Mouse (Mus musculus) forebrain, embryonic 14.5 days (tissue): Measurements from ENCODE around the gene Itpr1. TPM values are rescaled to one million over a fixed set of nuclear protein-coding genes. Genes with fewer than 3 reads are reported as not detected.

Experiments used
- ATAC-seq: fragments of 200-750 bp; cut with Nextera tagmentation; 2 replicates; pipeline ENCODE4 v1.8.0; 2017; ENCODE audit warnings: mild to moderate bottlenecking, moderate library complexity
- DNase-seq: peaks from one replicate; pipeline ENCODE4 v3.0.0-alpha.2; 2015; ENCODE audit warnings: low spot score
- H3K27ac ChIP-seq: fragments of 300-500 bp; sonication (generic); 2 replicates; pipeline ENCODE4 v1.5.1; 2014; ENCODE audit warnings: low read depth, mild to moderate bottlenecking, control low read depth, low read length, moderate library complexity
- H3K27me3 ChIP-seq: fragments of 300-500 bp; sonication (generic); replicated peaks from 2 replicates; pipeline ENCODE4 v1.6.1; 2014; ENCODE audit warnings: low read length, control low read depth, mixed read lengths; ENCODE audit not compliant: control insufficient read depth, insufficient read depth
- H3K36me3 ChIP-seq: fragments of 300-500 bp; sonication (generic); 2 replicates; pipeline ENCODE4 v1.6.1; 2014; ENCODE audit warnings: low read length, control low read depth; ENCODE audit not compliant: control insufficient read depth, insufficient read depth
- H3K4me1 ChIP-seq: fragments of 300-500 bp; sonication (generic); 2 replicates; pipeline ENCODE4 v1.6.1; 2014; ENCODE audit warnings: antibody characterized with exemption, low read length, control low read depth; ENCODE audit not compliant: control insufficient read depth, insufficient read depth
- H3K4me2 ChIP-seq: fragments of 300-500 bp; sonication (generic); 2 replicates; pipeline ENCODE4 v1.6.1; 2014; ENCODE audit warnings: mild to moderate bottlenecking, control low read depth, low read length
- H3K4me3 ChIP-seq: fragments of 300-500 bp; sonication (generic); 2 replicates; pipeline ENCODE4 v1.5.1; 2014; ENCODE audit warnings: low read depth, low read length, control low read depth
- H3K9ac ChIP-seq: fragments of 300-500 bp; sonication (generic); 2 replicates; pipeline ENCODE4 v1.6.1; 2014; ENCODE audit warnings: mild to moderate bottlenecking, low read length, control low read depth, moderate library complexity
- H3K9me3 ChIP-seq: fragments of 300-500 bp; sonication (generic); replicated peaks from 2 replicates; pipeline ENCODE4 v1.6.1; 2016; ENCODE audit warnings: low read length, control low read depth, mixed read lengths; ENCODE audit not compliant: control insufficient read depth
- WGBS: fragments of 180-500 bp; shearing (Covaris S2); extraction: QIAGEN DNeasy Blood & Tissue Kit; methylation state at CpG from one replicate; pipeline ENCODE4 v1.1.7; 2014; 5-methylcytosine and 5-hydroxymethylcytosine counted together
- polyA plus RNA-seq: library from polyadenylated mRNA; unstranded; fragments of >200 nt; fragmentation: Nextera tagmentation; extraction: Ambion mirVana; gene quantifications from 2 replicates; pipeline ENCODE4 v1.2.1, GENCODE M21; 2014

The Itpr1 gene
- polyA plus RNA-seq, 1 experiment from 2014 or later, result 5.2 TPM

GRCm38 (mm10) chr6:108379041-108379440 lies 166.1 kb downstream of the Itpr1 start:
- DNase-seq (no peak), ATAC-seq (no peak)
- WGBS, result 89% methylated on average over 3 of the region's 3 CpGs
- Histone ChIP-seq H3K4me1 (no peaks in the 10 kb centered on the region), H3K27me3 (no peaks in the 10 kb centered on the region), H3K4me2 (no peak overlapping the region), H3K4me3 (no peak overlapping the region), H3K36me3 (no peaks in the 10 kb centered on the region), H3K27ac (no peak overlapping the region), H3K9ac (no peak overlapping the region), H3K9me3 (no peaks in the 10 kb centered on the region)

- no peak overlapping the region for H3K9ac ChIP-seq
- H3K4me1 ChIP-seq, result no peaks in the 10 kb centered on the region
- ATAC-seq, result no peak
- no peaks in the 10 kb centered on the region for H3K36me3 ChIP-seq
- no peak overlapping the region for H3K27ac ChIP-seq
- H3K4me3 ChIP-seq, result no peak overlapping the region
- no peaks in the 10 kb centered on the region for H3K9me3 ChIP-seq
- no peak overlapping the region for H3K4me2 ChIP-seq
- DNase-seq, result no peak
- H3K27me3 ChIP-seq, result no peaks in the 10 kb centered on the region
- 87% methylated on average over 2 of the region's 2 CpGs for WGBS
Measured at GRCm38 (mm10) chr6:108380209-108380608, 167.3 kb downstream of the Itpr1 start.

- 89% methylated on average over 6 of the region's 6 CpGs for WGBS
Measured at GRCm38 (mm10) chr6:108390624-108391324, 177.9 kb downstream of the Itpr1 start.

GRCm38 (mm10) chr6:108393131-108393530 lies 180.2 kb downstream of the Itpr1 start:
- Histone ChIP-seq H3K9ac (no peak overlapping the region), H3K4me2 (no peak overlapping the region), H3K36me3 (0 out of 2 replicates have a peak, but pooled peaks cover 2% of the 10 kb centered on the region), H3K27me3 (no peaks in the 10 kb centered on the region), H3K4me3 (no peak overlapping the region), H3K9me3 (no peaks in the 10 kb centered on the region), H3K27ac (no peak overlapping the region), H3K4me1 (no peaks in the 10 kb centered on the region)
- ATAC-seq (no peak), DNase-seq (no peak)
- 95% methylated on average over 8 of the region's 8 CpGs for WGBS

More at GRCm38 (mm10) chr6:108390624-108391324, 177.9 kb downstream of the Itpr1 start:
- H3K4me3 ChIP-seq, result no peak overlapping the region
- no peak for DNase-seq
- H3K27ac ChIP-seq, result no peak overlapping the region
- no peak overlapping the region for H3K9ac ChIP-seq
- no peaks in the 10 kb centered on the region for H3K4me1 ChIP-seq
- peaks cover 2% of the 10 kb centered on the region; the same call in 1 of the 2 replicates for H3K36me3 ChIP-seq
- no peaks in the 10 kb centered on the region for H3K27me3 ChIP-seq
- ATAC-seq, result no peak
- no peaks in the 10 kb centered on the region for H3K9me3 ChIP-seq
- H3K4me2 ChIP-seq, result no peak overlapping the region

- H3K36me3 ChIP-seq, result 0 out of 2 replicates have a peak, but pooled peaks cover 2% of the 10 kb centered on the region
- no peaks in the 10 kb centered on the region for H3K27me3 ChIP-seq
- no peak overlapping the region for H3K9ac ChIP-seq
- no peaks in the 10 kb centered on the region for H3K4me1 ChIP-seq
- no peak overlapping the region for H3K4me3 ChIP-seq
- DNase-seq (no peak), ATAC-seq (no peak)
- no peak overlapping the region for H3K27ac ChIP-seq
- no peaks in the 10 kb centered on the region for H3K9me3 ChIP-seq
- WGBS, result 85% methylated on average over 3 of the region's 3 CpGs
- no peak overlapping the region for H3K4me2 ChIP-seq
Measured at GRCm38 (mm10) chr6:108397956-108398355, 185.1 kb downstream of the Itpr1 start.

GRCm38 (mm10) chr6:108401412-108401955 lies 188.6 kb downstream of the Itpr1 start:
- Histone ChIP-seq H3K36me3 (0 out of 2 replicates have a peak, but pooled peaks cover 2% of the 10 kb centered on the region), H3K4me2 (no peak overlapping the region), H3K9ac (no peak overlapping the region), H3K27me3 (no peaks in the 10 kb centered on the region), H3K4me3 (no peak overlapping the region), H3K9me3 (no peaks in the 10 kb centered on the region), H3K27ac (no peak overlapping the region), H3K4me1 (no peaks in the 10 kb centered on the region)
- ATAC-seq (no peak), DNase-seq (peak; percentile 30)
- 92% methylated on average over 10 of the region's 10 CpGs for WGBS

GRCm38 (mm10) chr6:108404736-108405135 lies 191.8 kb downstream of the Itpr1 start:
- Histone ChIP-seq H3K36me3 (0 out of 2 replicates have a peak, but pooled peaks cover 2% of the 10 kb centered on the region), H3K9me3 (no peaks in the 10 kb centered on the region), H3K4me3 (no peak overlapping the region), H3K4me2 (no peak overlapping the region), H3K27me3 (no peaks in the 10 kb centered on the region), H3K27ac (no peak overlapping the region), H3K9ac (no peak overlapping the region), H3K4me1 (no peaks in the 10 kb centered on the region)
- DNase-seq (no peak), ATAC-seq (no peak)
- WGBS, result 87% methylated on average over 8 of the region's 8 CpGs

- WGBS, result 97% methylated on average over 3 of the region's 3 CpGs
- ATAC-seq, result peak; percentile 92
Measured at GRCm38 (mm10) chr6:108408053-108408452, 195.2 kb downstream of the Itpr1 start.

GRCm38 (mm10) chr6:108408726-108409125 lies 195.8 kb downstream of the Itpr1 start:
- no peaks in the 10 kb centered on the region for H3K9me3 ChIP-seq
- H3K9ac ChIP-seq, result no peak overlapping the region

More at GRCm38 (mm10) chr6:108408053-108408452, 195.2 kb downstream of the Itpr1 start:
- Histone ChIP-seq H3K4me3 (no peak overlapping the region), H3K27ac (no peak overlapping the region), H3K9ac (no peak overlapping the region), H3K4me2 (no peak overlapping the region), H3K27me3 (no peaks in the 10 kb centered on the region), H3K4me1 (no peaks in the 10 kb centered on the region), H3K36me3 (0 out of 2 replicates have a peak, but pooled peaks cover 3% of the 10 kb centered on the region), H3K9me3 (no peaks in the 10 kb centered on the region)
- DNase-seq, result peak; percentile 88

More at GRCm38 (mm10) chr6:108408726-108409125, 195.8 kb downstream of the Itpr1 start:
- no peaks in the 10 kb centered on the region for H3K27me3 ChIP-seq
- no peak for ATAC-seq
- no peak overlapping the region for H3K4me3 ChIP-seq
- no peak overlapping the region for H3K4me2 ChIP-seq
- 98% methylated on average over 5 of the region's 5 CpGs for WGBS
- no peak for DNase-seq
- no peak overlapping the region for H3K27ac ChIP-seq
- H3K36me3 ChIP-seq, result 0 out of 2 replicates have a peak, but pooled peaks cover 3% of the 10 kb centered on the region
- H3K4me1 ChIP-seq, result no peaks in the 10 kb centered on the region
